Mouse (Mus musculus): Measurements from ENCODE around the gene Clpsl2. TPM values are rescaled to one million over a fixed set of nuclear protein-coding genes. Genes with fewer than 3 reads are reported as not detected.
A peak's percentile ranks its signal among the peaks of the same experiment; 100 is the strongest.
"Not testable (repeated sequence)": the region's sequence is repeated elsewhere in the genome, so short reads cannot be mapped to it uniquely, and the experiment has no call there.

The Clpsl2 gene
- polyA plus RNA-seq, 3 experiments from 2014 or later: not detected

DNA sequence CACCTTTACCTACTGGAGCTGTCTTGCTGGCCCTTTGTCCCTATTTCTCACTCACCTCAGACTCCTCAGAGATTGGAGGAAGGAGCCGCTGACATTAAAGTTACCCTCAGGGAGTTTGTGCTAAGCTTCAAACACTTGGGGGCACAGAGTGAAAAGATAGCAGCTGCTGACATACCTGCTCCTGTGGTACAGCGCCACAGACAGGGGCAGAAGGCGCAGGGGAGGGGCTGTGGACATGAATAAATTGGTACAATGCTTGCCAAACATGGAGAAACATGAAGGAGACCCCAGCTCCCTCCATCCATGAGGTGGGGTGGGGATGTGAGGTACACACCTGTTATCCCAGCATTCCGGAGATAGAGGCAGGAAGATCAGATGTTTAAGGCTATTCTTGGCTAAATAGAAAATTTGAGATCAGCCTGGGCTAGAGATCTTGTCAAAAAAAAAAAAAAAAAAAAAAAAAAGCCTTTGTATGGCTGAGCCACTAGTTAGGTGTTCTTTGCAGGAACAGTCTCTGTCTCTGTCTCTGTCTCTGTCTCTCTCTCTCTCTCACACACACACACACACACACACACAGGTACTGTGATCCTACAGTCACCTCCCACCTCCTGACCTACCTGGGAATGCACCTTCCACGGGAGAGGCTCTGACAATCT lies 28.0 kb upstream of the Clpsl2 start:
- no peak for ATAC-seq

- no peak for ATAC-seq
Measured at GRCm38 (mm10) chr17:28521920-28522319, 27.3 kb upstream of the Clpsl2 start.

- peak; percentile 76 for ATAC-seq
Measured at GRCm38 (mm10) chr17:28522623-28523354, 26.4 kb upstream of the Clpsl2 start.

DNA sequence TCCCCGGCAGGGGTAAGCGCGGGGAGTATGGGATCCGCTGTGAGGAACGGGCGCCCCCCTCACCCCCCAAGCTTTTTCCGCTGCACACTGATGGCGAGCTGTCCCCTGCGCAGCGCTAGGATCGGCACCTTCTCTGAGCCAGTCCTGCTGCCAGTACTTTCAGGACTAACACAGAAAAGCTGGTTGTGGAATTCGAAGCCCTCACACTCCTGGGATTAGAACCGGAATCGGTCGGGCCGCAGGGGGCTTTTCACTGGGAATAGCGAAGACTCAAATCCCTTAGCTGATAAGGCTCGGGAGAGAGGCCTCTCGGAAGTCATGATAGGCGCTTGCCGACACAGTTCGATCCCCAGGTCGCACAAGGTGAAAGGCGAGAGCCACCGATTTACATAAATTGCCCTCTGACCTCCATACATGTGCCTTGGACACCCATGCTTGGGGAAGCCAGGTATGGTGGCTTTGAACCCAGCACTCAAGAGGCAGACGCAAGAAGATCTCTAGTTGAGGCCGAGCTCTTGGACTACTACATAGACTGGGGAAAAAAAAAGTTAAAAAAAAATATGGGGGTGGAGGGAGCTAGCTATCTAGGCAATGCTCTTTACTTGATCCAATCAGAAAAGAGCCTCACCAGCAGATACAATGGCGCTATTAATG lies 25.7 kb upstream of the Clpsl2 start:
- peak; percentile 14 for ATAC-seq

DNA sequence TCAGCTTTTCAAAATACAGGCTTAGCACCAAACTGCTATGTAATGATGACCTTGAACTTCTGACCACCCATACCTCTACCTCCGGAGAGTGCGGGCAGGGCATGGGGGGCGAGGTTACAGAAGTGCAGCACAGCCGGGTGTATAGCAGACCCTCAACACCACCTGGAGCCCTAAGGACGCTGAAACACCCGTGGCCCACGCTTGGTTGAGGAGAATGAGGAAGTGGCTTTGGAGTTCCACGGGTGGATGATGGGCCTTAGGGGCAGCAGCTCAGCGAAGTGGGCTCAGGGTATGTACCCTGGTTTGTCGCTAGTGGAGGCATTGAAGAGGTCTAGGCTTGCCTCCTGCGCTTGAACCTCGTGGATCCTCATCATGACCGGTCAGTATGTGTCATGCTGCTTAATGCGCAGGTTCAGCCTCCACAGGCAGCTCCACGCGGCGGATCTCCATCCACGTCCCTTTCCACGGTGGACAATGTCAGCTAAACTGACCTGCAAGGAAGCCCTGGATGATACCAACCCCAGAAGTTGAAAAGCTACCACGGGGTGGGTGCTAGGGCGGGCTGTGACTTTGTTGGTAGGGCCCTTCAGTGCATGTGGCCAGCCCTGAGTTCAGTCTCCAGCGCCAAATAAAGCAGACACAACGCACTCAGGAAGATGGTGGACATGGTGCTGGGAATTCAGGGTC lies 25.1 kb upstream of the Clpsl2 start:
- ATAC-seq: no peak

DNA sequence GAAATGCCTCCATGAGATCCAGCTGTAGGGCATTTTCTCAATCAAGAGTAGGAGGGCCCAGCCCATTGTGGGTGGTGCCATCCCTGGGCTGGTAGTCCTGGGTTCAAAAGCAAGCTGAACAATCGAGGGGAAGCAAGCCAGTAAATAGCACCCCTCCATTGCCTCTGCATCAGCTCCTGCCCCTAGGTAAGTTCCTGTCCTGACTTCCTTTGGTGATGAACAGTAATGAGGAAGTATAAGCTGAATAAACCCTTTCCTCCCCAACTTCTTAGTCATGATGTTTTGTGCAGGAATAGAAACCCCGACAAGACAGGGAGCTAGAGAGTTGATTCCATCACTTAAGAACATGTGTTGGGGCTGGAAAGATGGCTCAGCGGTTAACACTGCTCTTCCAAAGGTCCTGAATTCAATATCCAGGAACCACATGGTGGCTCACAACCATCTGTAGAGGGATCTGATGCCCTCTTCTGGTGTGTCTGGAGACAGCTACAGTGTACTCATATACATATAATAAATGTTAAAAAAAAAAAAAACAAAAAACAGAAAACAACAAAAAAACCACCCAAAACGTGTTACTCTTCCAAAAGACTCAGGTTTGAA lies 24.3 kb upstream of the Clpsl2 start:
- ATAC-seq: no peak

GRCm38 (mm10) chr17:28527184-28528042 lies 21.8 kb upstream of the Clpsl2 start:
- no peak for ATAC-seq

GRCm38 (mm10) chr17:28528043-28528351 lies 21.2 kb upstream of the Clpsl2 start:
- peak; percentile 48 for ATAC-seq

GRCm38 (mm10) chr17:28529116-28529515 lies 20.1 kb upstream of the Clpsl2 start:
- no peak for ATAC-seq

GRCm38 (mm10) chr17:28530506-28530905 lies 18.7 kb upstream of the Clpsl2 start, which contains the start of gene Armc12:
TSS of gene Armc12 (plus strand) at chr17:28530806.
- no peak for ATAC-seq

- no peak for ATAC-seq
Measured at GRCm38 (mm10) chr17:28531946-28532345, 17.3 kb upstream of the Clpsl2 start.

GRCm38 (mm10) chr17:28532557-28532956 lies 16.7 kb upstream of the Clpsl2 start:
- ATAC-seq: no peak

- no peak for ATAC-seq
Measured at GRCm38 (mm10) chr17:28533327-28533726, 15.9 kb upstream of the Clpsl2 start.

DNA sequence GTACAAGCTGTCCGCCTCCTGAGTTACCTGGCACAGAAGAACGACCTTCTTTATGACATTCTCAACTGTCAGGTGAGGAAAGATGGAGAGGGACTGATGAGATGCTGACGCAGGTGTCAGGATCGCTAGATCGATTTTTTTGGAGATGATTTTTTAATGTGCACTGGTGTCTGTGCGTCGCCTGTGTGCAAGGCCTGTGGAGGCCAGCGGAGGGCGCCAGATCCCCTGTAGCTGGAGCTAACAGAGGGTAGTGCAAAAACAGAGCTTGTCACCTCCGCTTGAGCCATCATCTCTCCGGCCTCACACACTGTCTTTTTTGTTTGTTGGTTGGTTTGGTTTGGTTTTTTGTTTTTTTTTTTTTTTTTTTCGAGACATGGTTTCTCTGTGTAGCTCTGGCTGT lies 11.3 kb upstream of the Clpsl2 start:
- no peak for ATAC-seq

DNA sequence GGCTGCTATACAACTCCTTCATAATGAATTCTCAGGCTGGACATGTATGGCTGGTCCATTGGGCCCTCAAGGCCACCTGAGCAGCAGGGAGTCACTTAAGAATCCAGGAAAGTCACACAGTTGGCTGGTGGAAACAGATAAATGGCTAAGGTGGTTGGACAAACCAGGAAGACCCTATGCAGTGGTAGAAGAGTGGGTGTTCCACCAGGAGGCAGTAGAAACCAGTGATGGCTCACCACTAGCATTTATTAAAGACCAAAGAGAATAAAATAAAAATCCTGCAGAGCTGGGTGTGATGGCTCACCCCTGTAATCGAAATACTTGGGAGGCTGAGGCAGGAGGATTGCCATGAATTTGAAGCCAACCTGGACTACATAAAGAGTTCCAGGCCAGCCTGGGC lies 2.3 kb upstream of the Clpsl2 start:
- ATAC-seq: no peak

DNA sequence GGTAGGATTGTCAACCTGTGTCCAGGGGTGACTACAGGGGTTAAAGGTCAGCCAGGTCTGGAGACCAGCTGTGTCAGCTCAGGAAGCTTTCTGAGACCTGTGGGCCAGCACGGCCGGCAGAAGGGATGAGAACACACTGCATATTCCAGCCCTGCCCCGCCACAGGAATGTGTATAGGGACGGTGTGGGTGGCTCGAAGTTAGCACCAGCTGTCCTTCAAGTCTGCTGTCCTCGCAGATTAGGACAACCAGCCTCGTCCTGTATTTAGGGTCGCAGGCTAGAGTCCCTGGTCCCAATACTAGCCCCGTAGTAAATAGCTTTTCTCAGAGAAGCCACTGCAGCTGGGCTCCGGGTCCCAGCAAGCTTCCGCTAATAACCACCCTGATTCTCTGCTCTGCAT lies 661 bp upstream of the Clpsl2 start:
- no peak for ATAC-seq

- peak; percentile 83 for ATAC-seq
Measured at GRCm38 (mm10) chr17:28553040-28553793, 4.0 kb downstream of the Clpsl2 start.

DNA sequence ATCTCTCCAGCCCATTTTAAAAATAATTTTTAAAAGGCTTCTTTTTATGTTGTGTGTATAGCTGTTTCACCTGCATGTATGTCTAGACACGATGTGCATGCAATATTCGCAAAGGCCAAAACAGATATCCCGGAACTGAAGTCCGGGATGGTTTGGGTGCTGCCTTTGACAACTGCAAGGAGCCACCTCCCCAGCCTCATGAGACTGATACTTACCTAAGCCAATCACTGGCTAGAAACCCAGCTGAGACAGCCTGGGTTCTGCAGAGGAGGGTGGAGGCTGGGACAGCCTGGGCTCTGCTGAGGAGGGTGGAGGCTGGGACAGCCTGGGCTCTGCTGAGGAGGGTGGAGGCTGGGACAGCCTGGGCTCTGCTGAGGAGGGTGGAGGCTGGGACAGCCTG lies 4.8 kb downstream of the Clpsl2 start:
- ATAC-seq: not testable (repeated sequence)

DNA sequence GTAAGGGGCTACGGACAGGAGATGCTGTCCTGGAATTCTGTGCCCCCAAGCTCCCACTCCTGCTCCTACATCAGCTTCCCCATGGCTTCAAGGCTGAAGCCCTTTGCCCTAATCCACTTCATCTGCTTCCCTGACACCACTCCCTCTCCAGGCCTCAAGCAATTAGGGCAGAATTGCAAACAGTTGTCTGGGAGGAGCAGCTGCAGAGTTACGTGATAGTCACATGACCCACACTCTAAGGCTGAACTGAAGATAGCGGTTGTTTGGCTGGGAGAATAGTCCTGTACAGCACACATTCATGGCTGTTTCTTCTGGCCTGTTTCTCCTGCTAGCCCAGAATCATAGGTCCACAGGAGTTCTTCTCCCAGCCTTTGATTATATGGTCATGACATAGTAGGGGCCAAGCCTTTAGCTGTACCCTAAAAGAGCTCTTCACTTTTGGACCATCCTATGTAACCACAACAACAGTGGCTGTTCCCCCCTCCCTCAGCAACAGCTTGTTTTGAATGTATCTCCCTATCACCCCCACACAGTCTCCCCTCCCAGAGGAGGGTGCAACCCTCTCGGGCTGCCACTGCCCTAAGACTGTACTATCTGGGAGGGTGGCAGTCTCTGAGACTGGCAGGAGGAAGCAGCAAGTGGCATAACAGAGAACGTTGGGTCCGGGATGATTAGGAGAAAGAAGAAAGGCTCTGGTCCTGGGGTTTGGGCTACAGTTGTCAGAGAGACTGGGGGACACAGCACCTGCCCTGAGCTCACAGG lies 7.6 kb downstream of the Clpsl2 start:
- no peak for ATAC-seq

DNA sequence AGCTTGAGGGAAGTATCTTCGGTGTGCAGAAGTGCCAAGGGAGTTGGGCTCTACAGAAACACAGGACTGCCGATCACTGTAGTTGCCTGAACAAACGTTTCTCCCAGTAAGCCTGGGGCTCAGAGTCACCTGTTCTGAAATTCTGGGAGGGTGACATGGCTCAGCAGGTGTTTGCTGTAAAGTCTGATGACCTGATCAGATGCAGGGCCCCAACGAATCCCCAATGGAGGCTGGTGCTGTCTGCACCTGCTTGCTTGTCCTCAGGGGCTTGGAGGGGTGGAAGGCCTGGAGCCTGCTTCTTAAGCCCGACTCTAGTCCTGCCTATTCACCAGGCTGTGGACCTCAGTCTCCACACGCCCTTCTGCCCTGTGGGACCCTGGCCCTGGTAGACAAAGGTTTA lies 8.6 kb downstream of the Clpsl2 start:
- no peak for ATAC-seq
